Mouse (Mus musculus): ENCODE results near the gene Cav3.

Cav3 gene

DNA sequence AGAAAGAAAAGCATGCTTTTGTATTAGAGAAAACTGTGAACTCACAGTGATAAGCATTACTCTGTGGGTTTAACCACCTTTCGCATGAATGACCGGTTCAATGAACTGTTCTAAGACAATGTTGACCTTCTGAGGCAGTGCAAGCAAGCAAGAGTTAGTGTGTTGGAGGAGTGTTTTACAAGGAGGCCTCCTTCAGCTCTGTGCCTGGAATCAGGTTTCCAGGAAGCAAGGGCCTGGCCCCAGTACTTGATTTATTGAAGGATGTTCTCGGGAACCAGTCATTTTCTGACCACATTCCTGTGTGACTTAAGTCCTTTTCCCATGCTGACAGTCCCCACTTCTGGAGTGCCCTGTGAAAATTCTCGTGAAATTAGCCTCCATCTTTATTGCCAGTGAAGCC lies 35.9 kb downstream of the Cav3 start:
- peak; percentile 32 for DNase-seq (ENCODE audit: low spot score)

- no peak for DNase-seq (ENCODE audit: low spot score)
Observed at GRCm38 (mm10) chr6:112496291-112497060, 37.2 kb downstream of the Cav3 start.

DNA sequence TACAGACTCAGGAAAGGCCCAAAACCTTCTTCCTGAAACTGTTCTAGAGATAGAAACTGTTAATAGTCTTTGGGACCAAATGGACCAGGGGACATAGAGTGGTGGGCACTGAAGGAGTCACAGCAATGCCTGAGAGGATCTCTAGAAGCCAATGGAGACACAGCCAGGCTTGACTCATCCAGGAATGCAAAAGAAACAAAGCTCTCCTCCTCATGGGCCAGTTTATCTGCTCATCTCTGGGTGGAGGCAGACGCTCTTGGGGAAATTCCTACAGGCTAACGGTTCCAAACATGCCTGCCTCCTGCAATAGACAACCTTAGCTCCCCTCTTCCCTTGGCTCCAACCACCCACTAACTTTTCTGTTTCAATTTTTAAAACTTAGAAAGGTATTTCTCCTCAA lies 38.2 kb downstream of the Cav3 start:
- DNase-seq (ENCODE audit: low spot score) = no peak

- DNase-seq (ENCODE audit: low spot score) = no peak
Observed at GRCm38 (mm10) chr6:112498716-112499115, 39.4 kb downstream of the Cav3 start.

GRCm38 (mm10) chr6:112499456-112499855 lies 40.2 kb downstream of the Cav3 start:
- DNase-seq (ENCODE audit: low spot score) = no peak

GRCm38 (mm10) chr6:112501156-112501555 lies 41.9 kb downstream of the Cav3 start:
- DNase-seq (ENCODE audit: low spot score) = no peak

- DNase-seq (ENCODE audit: low spot score) = no peak
Observed at GRCm38 (mm10) chr6:112507617-112508016, 48.3 kb downstream of the Cav3 start.

DNA sequence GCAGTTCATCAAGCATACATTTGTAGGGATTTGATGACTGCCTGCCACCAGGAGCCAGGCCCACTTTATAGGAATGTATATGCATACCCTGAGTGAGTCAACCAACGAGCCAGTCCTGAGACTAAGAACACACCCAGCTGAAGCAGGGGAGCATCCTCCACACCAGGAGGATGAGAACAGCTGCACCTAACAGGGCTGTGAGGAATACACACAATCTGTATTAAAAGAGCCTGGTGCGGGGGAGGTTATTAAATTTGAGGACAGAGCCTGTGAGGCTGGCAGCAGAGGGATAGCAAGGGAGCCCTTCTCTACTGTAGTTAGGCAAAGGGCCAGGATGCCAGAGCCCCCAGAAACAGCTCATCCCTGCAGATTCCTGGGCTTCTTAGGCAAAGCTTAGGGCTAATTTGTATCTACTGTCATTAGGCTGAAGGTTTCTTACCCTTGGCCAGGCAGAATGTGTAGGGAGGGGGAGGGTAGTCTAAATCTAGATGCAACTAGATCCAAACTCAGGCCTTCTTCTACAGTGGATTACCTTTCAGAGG lies 50.4 kb downstream of the Cav3 start:
- DNase-seq (ENCODE audit: low spot score) = no peak

DNA sequence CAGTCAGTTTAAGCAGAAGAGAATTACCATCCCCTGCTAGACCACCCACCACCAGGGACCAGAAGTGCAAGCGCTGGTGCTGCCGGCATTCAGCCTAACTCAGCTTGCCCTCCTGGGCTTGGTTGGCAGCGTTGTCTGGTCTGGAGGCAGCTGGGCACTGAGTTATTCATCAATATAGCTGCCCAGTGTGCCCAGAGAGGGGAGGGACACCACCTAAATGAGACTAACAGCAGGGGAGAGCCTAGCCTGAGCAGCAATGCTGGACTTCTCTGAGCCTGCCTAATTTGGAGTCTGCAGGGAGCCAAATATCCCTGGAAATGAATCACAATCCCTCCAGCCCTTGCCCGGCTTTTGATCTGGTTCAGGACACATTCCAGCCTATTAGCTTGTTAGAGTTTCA lies 51.0 kb downstream of the Cav3 start:
- no peak for DNase-seq (ENCODE audit: low spot score)

- DNase-seq (ENCODE audit: low spot score) = no peak
Observed at GRCm38 (mm10) chr6:112514591-112514990, 55.3 kb downstream of the Cav3 start.

DNA sequence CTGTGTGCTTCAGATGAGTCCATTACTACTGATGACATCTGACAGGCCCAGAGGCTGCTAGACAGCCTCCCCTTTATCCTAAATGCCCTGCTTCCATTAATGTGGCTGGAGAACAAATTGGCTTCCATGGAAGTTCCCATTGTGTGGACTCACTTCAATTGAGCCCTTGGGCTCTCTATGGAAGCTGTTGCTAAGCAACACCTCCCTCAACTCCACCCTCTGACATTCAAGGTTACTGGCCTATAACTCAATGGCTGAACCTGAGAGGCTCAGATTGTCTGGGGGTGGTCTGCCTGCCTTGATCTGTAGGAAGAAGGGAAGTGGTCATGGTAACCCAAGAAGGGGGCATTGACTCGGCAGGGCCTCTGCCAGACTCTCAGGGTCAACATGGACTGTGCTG lies 57.2 kb downstream of the Cav3 start:
- DNase-seq (ENCODE audit: low spot score) = no peak

DNA sequence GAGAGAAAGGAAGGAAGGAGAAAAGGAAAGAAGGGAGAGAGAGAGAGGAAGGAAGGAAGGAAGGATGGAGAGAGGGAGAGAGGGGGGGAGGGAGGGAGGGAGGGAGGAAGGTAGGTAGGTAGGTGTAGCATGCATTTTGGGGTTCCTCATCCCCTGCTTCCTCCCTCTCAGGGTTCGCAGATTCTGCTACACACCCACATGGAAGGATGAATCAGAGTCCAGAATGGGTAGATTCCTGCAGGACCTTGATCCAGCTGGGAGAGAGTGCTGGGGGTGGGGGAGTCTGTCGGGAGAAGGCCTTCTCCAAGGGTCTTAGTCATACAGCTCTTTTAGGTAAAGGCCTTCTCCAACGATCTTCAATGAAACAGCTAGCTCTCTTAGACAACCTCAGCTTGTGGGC lies 58.3 kb downstream of the Cav3 start:
- DNase-seq (ENCODE audit: low spot score) = no peak

DNA sequence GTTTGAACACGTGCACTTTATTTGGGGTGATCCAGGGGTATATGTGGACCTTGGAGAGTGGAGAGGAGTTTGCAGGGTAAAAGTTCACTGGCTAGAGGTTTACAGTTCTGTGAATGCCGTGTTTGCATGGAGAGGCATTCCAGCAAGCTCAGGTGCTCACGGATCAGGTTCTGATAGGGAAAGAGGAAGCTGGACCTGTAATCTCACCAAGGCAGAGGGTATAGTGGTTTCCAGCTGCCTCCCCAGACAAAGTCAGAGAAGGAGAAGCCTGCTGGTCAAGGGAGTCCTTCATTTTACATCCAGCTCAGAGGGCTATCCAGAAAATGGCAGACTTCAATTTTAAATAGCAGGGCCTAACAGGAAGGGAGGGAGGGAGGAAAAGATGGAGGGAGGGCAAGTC lies 58.7 kb downstream of the Cav3 start:
- no peak for DNase-seq (ENCODE audit: low spot score)

Measured in yolk sac, embryonic 10.5 days (tissue).